Mouse (Mus musculus) G1E (cell line): ENCODE measurements at regions not wholly inside any gene's neighbourhood (a gene's known extent, or its start where the extent isn't known, plus 50 kb on each side); places are given as distances from the start of the nearest gene placed in this dataset.

Experiments used
- CTCF ChIP-seq: IDR thresholded peaks from 2 replicates; pipeline ENCODE4 v1.5.1; 2012; ENCODE audit warnings: low read depth, low read length, inconsistent platforms, mixed read lengths
- GATA1 ChIP-seq: IDR thresholded peaks from 2 replicates; pipeline ENCODE4 v1.6.1; 2012; ENCODE audit warnings: borderline replicate concordance, low read length, inconsistent platforms, mixed read lengths

- TF ChIP-seq CTCF (no peak), GATA1 (no peak)
These were observed 63.1 kb upstream of the Cxcl12 start for GRCm38 (mm10) chr6:117105182-117105589.
